Mouse (Mus musculus): ENCODE results near the gene Trabd2b.

- TF ChIP-seq POLR2A (IDR thresholded peaks at IDR 0.05; ENCODE audit: extremely low read depth, insufficient read depth, low read length) (no peak), CTCF (IDR thresholded peaks at IDR 0.05; ENCODE audit: extremely low read depth, insufficient read depth, low read length) (no peak)
Measured at GRCm38 (mm10) chr4:114467371-114468094, 61.0 kb downstream of the Trabd2b start.

All from cortical plate, adult 2 months (tissue).